Comparison of ENCODE assay signal across 8 mouse cellular contexts in genomic region chr11:76570741-76571612, GRCm38 (mm10). TPM values are rescaled to one million over a fixed set of nuclear protein-coding genes. Genes with fewer than 3 reads are reported as not detected.
DNase-seq lines count a peak whose midpoint lies in the region; ATAC-seq and TF ChIP-seq lines count a peak whose summit lies in the region.

No protein-coding gene starts in this region.

- no peaks in the 10 kb centered on the region for H3K9me3 ChIP-seq in forebrain, embryonic 10.5 days
- H3K9me3 ChIP-seq in hindbrain, postnatal 0 days (ENCODE audit: low read length): no peaks in the 10 kb centered on the region
- H3K9me3 ChIP-seq in limb, embryonic 14.5 days (ENCODE audit: control insufficient read depth, low read length): no peaks in the 10 kb centered on the region
- no peaks in the 10 kb centered on the region for H3K9me3 ChIP-seq in neural tube, embryonic 14.5 days (ENCODE audit: control insufficient read depth, low read length)

- H3K4me2 ChIP-seq in hindbrain, postnatal 0 days (ENCODE audit: low read depth, low read length): peak overlapping the region; percentile 94
- peak overlapping the region; percentile 97 for H3K4me2 ChIP-seq in limb, embryonic 14.5 days (replicated peaks; ENCODE audit: low read depth, low read length, severe bottlenecking)
- H3K4me2 ChIP-seq in neural tube, embryonic 14.5 days (ENCODE audit: low read depth, low read length): peak overlapping the region; percentile 88

- peaks cover 8% of the 10 kb centered on the region for H3K27me3 ChIP-seq in heart, adult 2 months (ENCODE audit: control insufficient read depth, insufficient read depth, low read length)
- H3K27me3 ChIP-seq in forebrain, embryonic 10.5 days (ENCODE audit: poor library complexity, severe bottlenecking): peaks cover 69% of the 10 kb centered on the region
- no peaks in the 10 kb centered on the region for H3K27me3 ChIP-seq in hindbrain, postnatal 0 days (ENCODE audit: insufficient read depth, low read length)
- no peaks in the 10 kb centered on the region for H3K27me3 ChIP-seq in limb, embryonic 14.5 days (ENCODE audit: control insufficient read depth, insufficient read depth, low read length)
- H3K27me3 ChIP-seq in neural tube, embryonic 14.5 days (ENCODE audit: control insufficient read depth, insufficient read depth, low read length): no peaks in the 10 kb centered on the region

- peak in 1 of 2 experiments; percentile 30 for DNase-seq in heart, adult 2 months
- no peak for DNase-seq in heart, adult 9 months (ENCODE audit: low spot score in 2 of 2)
- peak; percentile 36 for DNase-seq in WW6 (ENCODE audit: low read depth, low spot score)
- peak; percentile 68 for DNase-seq in forebrain, embryonic 10.5 days (ENCODE audit: extremely low spot score, low spot score)
- DNase-seq in hindbrain, postnatal 0 days (ENCODE audit: low spot score): peak; percentile 81
- DNase-seq in limb, embryonic 14.5 days (ENCODE audit: low spot score): peak; percentile 61
- DNase-seq in urinary bladder, postnatal 10 days (ENCODE audit: low spot score): no peak

- H3K27ac ChIP-seq in heart, adult 2 months: no peak overlapping the region
- peak overlapping the region; percentile 91 for H3K27ac ChIP-seq in forebrain, embryonic 10.5 days
- H3K27ac ChIP-seq in hindbrain, postnatal 0 days: peak overlapping the region; percentile 84
- H3K27ac ChIP-seq in limb, embryonic 14.5 days (replicated peaks; ENCODE audit: low read depth, low read length): no peak overlapping the region; the same call in 1 of the 2 replicates
- H3K27ac ChIP-seq in neural tube, embryonic 14.5 days (ENCODE audit: low read depth, low read length): no peak overlapping the region

- H3K79me2 ChIP-seq in heart, adult 2 months (replicated peaks; ENCODE audit: control insufficient read depth, insufficient read depth, low read length): no peaks in the 10 kb centered on the region

- WGBS in heart, adult 2 months: 4% methylated on average over 66 of the region's 66 CpGs
- WGBS in forebrain, embryonic 10.5 days: under 1% methylated on average over 66 of the region's 66 CpGs
- WGBS in hindbrain, postnatal 0 days: under 1% methylated on average over 59 of the region's 66 CpGs
- WGBS in limb, embryonic 14.5 days: 2% methylated on average over 66 of the region's 66 CpGs
- under 1% methylated on average over 59 of the region's 66 CpGs for WGBS in neural tube, embryonic 14.5 days

- TF ChIP-seq CTCF in heart, adult 2 months (IDR thresholded peaks at IDR 0.05): no peak
- TF ChIP-seq CTCF in hindbrain, postnatal 0 days (IDR thresholded peaks at IDR 0.05; ENCODE audit: low read depth): peak; percentile 29; the same call in 1 of the 2 replicates

- H3K36me3 ChIP-seq in heart, adult 2 months (ENCODE audit: control insufficient read depth, insufficient read depth, low read length): no peaks in the 10 kb centered on the region
- H3K36me3 ChIP-seq in forebrain, embryonic 10.5 days (replicated peaks): no peaks in the 10 kb centered on the region
- no peaks in the 10 kb centered on the region for H3K36me3 ChIP-seq in hindbrain, postnatal 0 days (ENCODE audit: insufficient read depth, low read length)
- no peaks in the 10 kb centered on the region for H3K36me3 ChIP-seq in limb, embryonic 14.5 days (ENCODE audit: control insufficient read depth, insufficient read depth, low read length)
- H3K36me3 ChIP-seq in neural tube, embryonic 14.5 days (ENCODE audit: control insufficient read depth, insufficient read depth, low read length): no peaks in the 10 kb centered on the region

- peak; percentile 89 for ATAC-seq in hindbrain, postnatal 0 days
- ATAC-seq in limb, embryonic 14.5 days (ENCODE audit: low FRiP score, low read depth): peak; percentile 86
- ATAC-seq in neural tube, embryonic 14.5 days (ENCODE audit: low read depth): peak; percentile 83

- no peaks in the 10 kb centered on the region for H3K4me1 ChIP-seq in heart, adult 2 months (ENCODE audit: control insufficient read depth, insufficient read depth, low read length)
- H3K4me1 ChIP-seq in forebrain, embryonic 10.5 days: peaks cover 60% of the 10 kb centered on the region
- peaks cover 25% of the 10 kb centered on the region for H3K4me1 ChIP-seq in hindbrain, postnatal 0 days (ENCODE audit: insufficient read depth, low read length)
- peaks cover 21% of the 10 kb centered on the region for H3K4me1 ChIP-seq in limb, embryonic 14.5 days (ENCODE audit: control insufficient read depth, insufficient read depth, low read length)
- peaks cover 14% of the 10 kb centered on the region for H3K4me1 ChIP-seq in neural tube, embryonic 14.5 days (ENCODE audit: control insufficient read depth, insufficient read depth, low read length)

- TF ChIP-seq POLR2A in heart, adult 2 months (IDR thresholded peaks at IDR 0.05; ENCODE audit: insufficient read depth, low read depth, low read length): no peak
- 0 out of 2 replicates have a peak, but pooled peaks have one; percentile 46 for TF ChIP-seq POLR2A in limb, embryonic 14.5 days (IDR thresholded peaks at IDR 0.05; ENCODE audit: borderline replicate concordance, extremely low read depth, insufficient read depth, insufficient read length)

- peak overlapping the region; percentile 55 for H3K9ac ChIP-seq in heart, adult 2 months (ENCODE audit: low read depth, low read length)
- H3K9ac ChIP-seq in hindbrain, postnatal 0 days (replicated peaks; ENCODE audit: low read length): peak overlapping the region; percentile 64
- peak overlapping the region; percentile 71 for H3K9ac ChIP-seq in limb, embryonic 14.5 days (ENCODE audit: low read depth, low read length, severe bottlenecking)
- H3K9ac ChIP-seq in neural tube, embryonic 14.5 days (replicated peaks; ENCODE audit: low read depth, low read length): peak overlapping the region; percentile 56

- intact Hi-C loops in heart, adult 2 months (cut with DNase I): no loop called here

- TF ChIP-seq EP300 in heart, adult 2 months (IDR thresholded peaks at IDR 0.05; ENCODE audit: insufficient read depth, low read depth, low read length): no peak

- peak overlapping the region; percentile 43 for H3K4me3 ChIP-seq in heart, adult 2 months
- H3K4me3 ChIP-seq in forebrain, embryonic 10.5 days: peak overlapping the region; percentile 89
- peak overlapping the region; percentile 71 for H3K4me3 ChIP-seq in hindbrain, postnatal 0 days (ENCODE audit: low read length)
- H3K4me3 ChIP-seq in limb, embryonic 14.5 days (replicated peaks; ENCODE audit: low read length): peak overlapping the region; percentile 64
- H3K4me3 ChIP-seq in neural tube, embryonic 14.5 days (ENCODE audit: low read depth, low read length): peak overlapping the region; percentile 56

RNA-seq across cellular contexts. Expression of gene Abr, which starts 51.1 kb away (rescaled TPM):
- total RNA-seq in heart, adult 2 months (2021): 10 to 100 TPM; 23.4 to 32.2 TPM
- polyA plus RNA-seq in heart, adult 2 months (2012; rRNA removed): 26.6 and 37.5 TPM in 2 replicates
- polyA plus RNA-seq in forebrain, embryonic 10.5 days (2016; fragmentation: Nextera tagmentation; extraction: Ambion mirVana): 25.8 and 27.0 TPM in 2 replicates
- total RNA-seq in hindbrain, postnatal 0 days (2014; rRNA removed): 210 and 211 TPM in 2 replicates
- polyA plus RNA-seq in hindbrain, postnatal 0 days (2015; fragmentation: Nextera tagmentation; extraction: Ambion mirVana): 77.0 and 87.5 TPM in 2 replicates
- 67.5 and 82.3 TPM in 2 replicates for polyA plus RNA-seq in limb, embryonic 14.5 days (2012; rRNA removed)
- polyA plus RNA-seq in limb, embryonic 14.5 days (2014; fragmentation: Nextera tagmentation; extraction: Ambion mirVana): 39.7 and 44.5 TPM in 2 replicates
- polyA plus RNA-seq in neural tube, embryonic 14.5 days (2014; fragmentation: Nextera tagmentation; extraction: Ambion mirVana): 99.2 and 115 TPM in 2 replicates

Comparison
In these comparisons a context has a peak if more than half of its experiments do, and no peak if none do; other contexts are left out.
1. DNase-seq: peak in WW6 (single experiment), forebrain, embryonic 10.5 days (single experiment), hindbrain, postnatal 0 days (single experiment) and limb, embryonic 14.5 days (single experiment); none in heart, adult 9 months (0 of 2) and urinary bladder, postnatal 10 days (single experiment).
2. H3K27ac ChIP-seq: peak in forebrain, embryonic 10.5 days (single experiment) and hindbrain, postnatal 0 days (single experiment); none in heart, adult 2 months (single experiment), limb, embryonic 14.5 days (single experiment) and neural tube, embryonic 14.5 days (single experiment).
3. Peak in every context shown above with its lines, with median percentiles within 50 percentile points of each other: H3K4me3 ChIP-seq, H3K9ac ChIP-seq, ATAC-seq and H3K4me2 ChIP-seq.